Mouse (Mus musculus): ENCODE measurements around the gene Erbb4. TPM values are rescaled to one million over a fixed set of nuclear protein-coding genes. Genes with fewer than 3 reads are reported as not detected.
"Not testable (repeated sequence)": the region's sequence is repeated elsewhere in the genome, so short reads cannot be mapped to it uniquely, and the experiment has no call there.

Gene Erbb4
- total RNA-seq, 1 experiment from 2014 or later, result not detected

- ATAC-seq (replicated peaks; ENCODE audit: low read depth, poor library complexity, severe bottlenecking), result no peak
Measured at GRCm38 (mm10) chr1:68886823-68887222, 221.0 kb downstream of the Erbb4 start.

GRCm38 (mm10) chr1:68874954-68875353 is 232.9 kb downstream of the Erbb4 start:
- no peak for ATAC-seq (replicated peaks; ENCODE audit: low read depth, poor library complexity, severe bottlenecking)

- no peak for ATAC-seq (replicated peaks; ENCODE audit: low read depth, poor library complexity, severe bottlenecking)
Measured at GRCm38 (mm10) chr1:68873635-68874020, 234.2 kb downstream of the Erbb4 start.

GRCm38 (mm10) chr1:68872976-68873634 is 234.8 kb downstream of the Erbb4 start:
- no peak for ATAC-seq (replicated peaks; ENCODE audit: low read depth, poor library complexity, severe bottlenecking)

GRCm38 (mm10) chr1:68860341-68860740 is 247.5 kb downstream of the Erbb4 start:
- no peak for ATAC-seq (replicated peaks; ENCODE audit: low read depth, poor library complexity, severe bottlenecking)

GRCm38 (mm10) chr1:68859480-68859879 is 248.4 kb downstream of the Erbb4 start:
- ATAC-seq (replicated peaks; ENCODE audit: low read depth, poor library complexity, severe bottlenecking), result no peak

GRCm38 (mm10) chr1:68839352-68839751 is 268.5 kb downstream of the Erbb4 start:
- ATAC-seq (replicated peaks; ENCODE audit: low read depth, poor library complexity, severe bottlenecking), result no peak

- ATAC-seq (replicated peaks; ENCODE audit: low read depth, poor library complexity, severe bottlenecking), result no peak
Measured at GRCm38 (mm10) chr1:68834686-68835085, 273.2 kb downstream of the Erbb4 start.

- no peak for ATAC-seq (replicated peaks; ENCODE audit: low read depth, poor library complexity, severe bottlenecking)
Measured at GRCm38 (mm10) chr1:68832101-68832500, 275.8 kb downstream of the Erbb4 start.

- ATAC-seq (replicated peaks; ENCODE audit: low read depth, poor library complexity, severe bottlenecking), result no peak
Measured at GRCm38 (mm10) chr1:68831575-68831974, 276.3 kb downstream of the Erbb4 start.

GRCm38 (mm10) chr1:68830501-68831239 is 277.2 kb downstream of the Erbb4 start:
- ATAC-seq (replicated peaks; ENCODE audit: low read depth, poor library complexity, severe bottlenecking), result no peak

- no peak for ATAC-seq (replicated peaks; ENCODE audit: low read depth, poor library complexity, severe bottlenecking)
Measured at GRCm38 (mm10) chr1:68823116-68823644, 284.7 kb downstream of the Erbb4 start.

GRCm38 (mm10) chr1:68806711-68807110 is 301.1 kb downstream of the Erbb4 start:
- no peak for ATAC-seq (replicated peaks; ENCODE audit: low read depth, poor library complexity, severe bottlenecking)

GRCm38 (mm10) chr1:68787409-68788015 is 320.3 kb downstream of the Erbb4 start:
- ATAC-seq (replicated peaks; ENCODE audit: low read depth, poor library complexity, severe bottlenecking), result no peak

- ATAC-seq (replicated peaks; ENCODE audit: low read depth, poor library complexity, severe bottlenecking), result no peak
Measured at GRCm38 (mm10) chr1:68780653-68781052, 327.2 kb downstream of the Erbb4 start.

GRCm38 (mm10) chr1:68780032-68780431 is 327.8 kb downstream of the Erbb4 start:
- ATAC-seq (replicated peaks; ENCODE audit: low read depth, poor library complexity, severe bottlenecking), result no peak

- ATAC-seq (replicated peaks; ENCODE audit: low read depth, poor library complexity, severe bottlenecking), result not testable (repeated sequence)
Measured at GRCm38 (mm10) chr1:68766095-68766494, 341.8 kb downstream of the Erbb4 start.

- ATAC-seq (replicated peaks; ENCODE audit: low read depth, poor library complexity, severe bottlenecking), result no peak
Measured at GRCm38 (mm10) chr1:68762456-68762855, 345.4 kb downstream of the Erbb4 start.

GRCm38 (mm10) chr1:68748976-68749375 is 358.9 kb downstream of the Erbb4 start:
- ATAC-seq (replicated peaks; ENCODE audit: low read depth, poor library complexity, severe bottlenecking), result no peak

- no peak for ATAC-seq (replicated peaks; ENCODE audit: low read depth, poor library complexity, severe bottlenecking)
Measured at GRCm38 (mm10) chr1:68681478-68681877, 426.4 kb downstream of the Erbb4 start.

GRCm38 (mm10) chr1:68674667-68675066 is 433.2 kb downstream of the Erbb4 start:
- ATAC-seq (replicated peaks; ENCODE audit: low read depth, poor library complexity, severe bottlenecking), result no peak
